Mouse (Mus musculus) thymus, adult 18-20 months (tissue): ENCODE data around the gene Grid2.

Experiments
- DNase-seq, 2 experiments: peaks; one replicate each; pipeline ENCODE4 v3.0.0; 2022; ENCODE audit warnings: mixed read lengths in 2 of 2

The Grid2 gene

GRCm38 (mm10) chr6:64077911-64078310 lies 822.2 kb downstream of the Grid2 start:
- no peak for DNase-seq

GRCm38 (mm10) chr6:64098662-64099061 lies 843.0 kb downstream of the Grid2 start:
- no peak for DNase-seq

GRCm38 (mm10) chr6:64114594-64114993 lies 858.9 kb downstream of the Grid2 start:
- DNase-seq: no peak

- no peak for DNase-seq
Observed at GRCm38 (mm10) chr6:64136275-64136674, 880.6 kb downstream of the Grid2 start.

GRCm38 (mm10) chr6:64148613-64149012 lies 892.9 kb downstream of the Grid2 start:
- no peak for DNase-seq

- no peak for DNase-seq
Observed at GRCm38 (mm10) chr6:64174995-64175612, 919.4 kb downstream of the Grid2 start.

- no peak for DNase-seq
Observed at GRCm38 (mm10) chr6:64193646-64194045, 938.0 kb downstream of the Grid2 start.

- no peak for DNase-seq
Observed at GRCm38 (mm10) chr6:64202396-64203122, 946.9 kb downstream of the Grid2 start.

GRCm38 (mm10) chr6:64236351-64236750 lies 980.7 kb downstream of the Grid2 start:
- DNase-seq: no peak

- no peak for DNase-seq
Observed at GRCm38 (mm10) chr6:64240526-64240925, 984.9 kb downstream of the Grid2 start.

GRCm38 (mm10) chr6:64245951-64246350 lies 990.3 kb downstream of the Grid2 start:
- DNase-seq: no peak

- no peak for DNase-seq
Observed at GRCm38 (mm10) chr6:64251041-64251440, 995.4 kb downstream of the Grid2 start.

GRCm38 (mm10) chr6:64263517-64263916 lies 1007.8 kb downstream of the Grid2 start:
- no peak for DNase-seq

GRCm38 (mm10) chr6:64264224-64264623 lies 1008.5 kb downstream of the Grid2 start:
- DNase-seq: no peak

GRCm38 (mm10) chr6:64274319-64275114 lies 1018.8 kb downstream of the Grid2 start:
- DNase-seq: no peak

- no peak for DNase-seq
Observed at GRCm38 (mm10) chr6:64279927-64280326, 1024.3 kb downstream of the Grid2 start.

- no peak for DNase-seq
Observed at GRCm38 (mm10) chr6:64293761-64294160, 1038.1 kb downstream of the Grid2 start.

- DNase-seq: no peak
Observed at GRCm38 (mm10) chr6:64297633-64298032, 1042.0 kb downstream of the Grid2 start.

- no peak for DNase-seq
Observed at GRCm38 (mm10) chr6:64304709-64305476, 1049.2 kb downstream of the Grid2 start.

GRCm38 (mm10) chr6:64308631-64309030 lies 1053.0 kb downstream of the Grid2 start:
- no peak for DNase-seq

GRCm38 (mm10) chr6:64313132-64313531 lies 1057.5 kb downstream of the Grid2 start:
- DNase-seq: no peak

- no peak for DNase-seq
Observed at GRCm38 (mm10) chr6:64326936-64327335, 1071.3 kb downstream of the Grid2 start.

GRCm38 (mm10) chr6:64327876-64328275 lies 1072.2 kb downstream of the Grid2 start:
- no peak for DNase-seq
